Mouse (Mus musculus) cortical plate, adult 2 months (tissue): Measurements from ENCODE around the gene Lamc3. TPM values are rescaled to one million over a fixed set of nuclear protein-coding genes. Genes with fewer than 3 reads are reported as not detected.

Experiments
- H3K27ac ChIP-seq: fragments of 200-500 bp; 2 replicates; pipeline ENCODE4 v1.5.1; 2012; ENCODE audit warnings: low read length, control low read depth, inconsistent platforms; ENCODE audit not compliant: insufficient read depth
- H3K4me1 ChIP-seq: fragments of 200-500 bp; 2 replicates; pipeline ENCODE4 v1.6.1; 2011; ENCODE audit warnings: low read length; ENCODE audit not compliant: control insufficient read depth, insufficient read depth
- H3K4me3 ChIP-seq: fragments of 200-500 bp; 2 replicates; pipeline ENCODE4 v1.5.1; 2011; ENCODE audit warnings: mild to moderate bottlenecking, low read length, control low read depth; ENCODE audit not compliant: insufficient read depth
- CTCF ChIP-seq: fragments of 200-500 bp; IDR thresholded peaks from 2 replicates; pipeline ENCODE4 v1.5.1; 2011; ENCODE audit warnings: mild to moderate bottlenecking, control low read depth, low read length; ENCODE audit not compliant: insufficient read depth; ENCODE audit errors: extremely low read depth
- POLR2A ChIP-seq: fragments of 200-500 bp; IDR thresholded peaks from 2 replicates; pipeline ENCODE4 v1.6.1; 2011; ENCODE audit warnings: mild to moderate bottlenecking, low read length, control low read depth; ENCODE audit not compliant: insufficient read depth; ENCODE audit errors: extremely low read depth
- polyA plus RNA-seq: library from polyadenylated mRNA; depleted of rRNA; stranded (reverse); fragments of >200 nt; gene quantifications from 2 replicates; pipeline ENCODE4 v1.2.3, GENCODE M21; 2012

Lamc3 gene
- polyA plus RNA-seq, 1 experiment: 3.9 TPM

- TF ChIP-seq POLR2A (no peak), CTCF (no peak)
- no peaks in the 10 kb centered on the region; the same call in 1 of the 2 replicates for H3K4me1 ChIP-seq
- no peak overlapping the region for H3K4me3 ChIP-seq
- peak overlapping the region; percentile 91; the same call in 1 of the 2 replicates for H3K27ac ChIP-seq
Measured at GRCm38 (mm10) chr2:31961791-31962222, 74.7 kb downstream of the Lamc3 start.

- Histone ChIP-seq H3K4me1 (no peaks in the 10 kb centered on the region; the same call in 1 of the 2 replicates), H3K27ac (peak overlapping the region; percentile 91), H3K4me3 (no peak overlapping the region)
- no peak for TF ChIP-seq POLR2A
- TF ChIP-seq CTCF: no peak
Measured at GRCm38 (mm10) chr2:31962501-31963224, 75.6 kb downstream of the Lamc3 start.

DNA sequence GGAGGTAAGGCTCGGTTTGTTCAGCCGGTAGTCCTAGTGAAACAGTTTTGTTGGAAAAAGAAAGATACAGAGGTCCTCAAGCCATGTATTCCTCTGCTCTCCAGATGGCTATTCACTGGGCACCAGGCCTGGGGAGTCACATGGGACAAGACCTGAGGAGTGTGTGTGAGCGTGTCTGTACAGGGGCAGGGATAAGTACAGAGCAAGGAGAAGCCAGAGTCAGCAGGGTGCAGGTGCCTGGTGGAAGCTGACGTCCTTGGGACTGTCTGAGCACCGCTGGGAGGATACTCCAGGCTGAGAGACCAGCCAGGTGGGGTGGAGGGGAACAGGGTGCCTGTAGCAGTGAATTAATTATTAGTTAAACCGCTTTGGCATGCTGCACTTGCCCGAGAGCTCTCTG lies 76.4 kb downstream of the Lamc3 start:
- TF ChIP-seq CTCF: no peak
- TF ChIP-seq POLR2A: no peak
- H3K27ac ChIP-seq: peak overlapping the region; percentile 60
- no peaks in the 10 kb centered on the region; the same call in 1 of the 2 replicates for H3K4me1 ChIP-seq
- no peak overlapping the region for H3K4me3 ChIP-seq

DNA sequence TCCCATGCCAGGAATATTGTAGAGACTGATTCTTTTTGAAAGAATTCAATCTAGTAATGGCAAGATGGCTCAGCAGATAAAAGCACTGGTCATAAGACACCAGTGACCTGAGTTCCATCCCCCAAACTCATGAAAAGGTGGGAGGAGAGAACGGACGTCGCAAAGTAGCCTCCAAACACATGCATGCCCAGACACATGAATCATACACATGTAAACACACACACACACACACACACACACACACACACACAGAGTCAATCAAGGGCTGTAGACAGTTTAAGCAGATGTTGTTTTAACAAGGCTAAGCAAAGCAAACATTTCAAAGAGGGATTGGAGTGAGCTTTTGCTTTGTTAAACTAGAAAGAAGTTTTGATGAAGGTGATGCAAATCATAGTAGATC lies 77.1 kb downstream of the Lamc3 start:
- Histone ChIP-seq H3K4me1 (no peaks in the 10 kb centered on the region; the same call in 1 of the 2 replicates), H3K4me3 (no peak overlapping the region), H3K27ac (no peak overlapping the region)
- TF ChIP-seq CTCF (no peak), POLR2A (no peak)

DNA sequence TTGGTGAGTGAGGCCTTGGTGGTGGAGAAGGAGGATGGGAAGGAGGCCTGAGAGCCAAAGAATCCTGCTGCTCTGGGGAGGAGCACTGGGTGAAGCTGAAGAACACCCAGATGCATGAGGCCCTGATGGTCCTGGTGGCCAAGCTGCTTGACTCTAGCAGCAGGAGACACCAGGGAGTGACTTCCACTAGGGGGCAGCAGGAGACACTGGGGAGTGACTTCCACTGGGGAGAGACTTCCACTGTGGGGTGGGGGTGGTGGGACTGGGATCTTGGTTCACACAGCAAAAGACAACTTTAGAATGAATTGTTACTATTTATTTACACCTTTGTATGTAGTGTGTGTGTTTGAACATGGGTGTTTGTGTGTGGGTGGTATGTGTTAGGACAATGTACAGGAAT lies 78.0 kb downstream of the Lamc3 start:
- TF ChIP-seq CTCF: peak; percentile 37
- no peak for TF ChIP-seq POLR2A
- Histone ChIP-seq H3K27ac (no peak overlapping the region), H3K4me3 (no peak overlapping the region), H3K4me1 (no peaks in the 10 kb centered on the region; the same call in 1 of the 2 replicates)

DNA sequence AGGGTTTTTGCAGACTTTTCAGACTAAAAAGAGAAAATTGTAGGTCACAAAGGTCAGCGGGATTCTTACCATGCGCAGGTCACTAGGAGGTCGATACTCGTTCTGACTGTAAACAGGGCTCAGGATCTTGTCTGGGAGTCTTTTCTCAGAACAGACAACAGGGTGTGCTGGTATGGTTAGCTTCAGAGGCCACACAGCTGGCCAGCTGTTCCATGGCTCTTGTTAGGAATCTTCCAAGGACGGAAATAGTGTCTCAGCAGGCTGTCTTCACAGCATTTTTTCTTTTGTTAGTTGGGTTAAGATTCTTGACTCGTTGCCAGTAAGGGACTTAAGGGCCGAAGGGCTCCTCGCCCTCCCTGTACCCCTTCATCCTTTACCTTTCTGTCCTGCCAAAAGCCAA lies 79.7 kb downstream of the Lamc3 start:
- Histone ChIP-seq H3K4me3 (no peak overlapping the region), H3K27ac (no peak overlapping the region), H3K4me1 (no peaks in the 10 kb centered on the region; the same call in 1 of the 2 replicates)
- TF ChIP-seq POLR2A (no peak), CTCF (no peak)

DNA sequence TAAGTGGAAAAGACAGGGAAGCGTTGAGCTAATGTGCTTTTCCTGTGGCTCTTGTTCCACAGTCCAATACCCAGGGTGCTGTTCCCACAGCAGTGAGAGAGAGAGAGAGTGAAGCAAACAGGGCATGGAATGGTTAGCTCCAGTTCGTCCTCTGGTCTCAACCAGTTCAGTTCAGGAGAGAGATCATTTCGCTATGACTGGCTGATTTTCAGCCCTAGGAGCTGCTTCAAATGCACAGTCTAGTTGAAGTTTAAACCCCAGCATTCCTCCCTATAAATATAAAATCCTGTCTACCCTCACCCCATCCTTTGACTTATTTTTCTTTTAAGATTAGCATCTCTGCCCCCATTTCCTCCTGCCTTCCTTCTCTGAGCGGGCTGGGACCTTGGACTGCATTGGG lies 85.5 kb downstream of the Lamc3 start:
- H3K27ac ChIP-seq: no peak overlapping the region
- no peak for TF ChIP-seq POLR2A
- no peak for TF ChIP-seq CTCF
- no peak overlapping the region for H3K4me3 ChIP-seq
- peaks cover 4% of the 10 kb centered on the region for H3K4me1 ChIP-seq

GRCm38 (mm10) chr2:31974141-31974808 lies 87.2 kb downstream of the Lamc3 start, which contains the start of gene Nup214:
TSS of gene Nup214 (plus strand) at chr2:31974436.
- TF ChIP-seq POLR2A: peak; percentile 78
- no peak for TF ChIP-seq CTCF
- H3K27ac ChIP-seq: no peak within 1 kb of the TSS
- H3K4me1 ChIP-seq: peaks cover 4% of the 10 kb centered on the region
- peak within 1 kb of the TSS; percentile 84 for H3K4me3 ChIP-seq

DNA sequence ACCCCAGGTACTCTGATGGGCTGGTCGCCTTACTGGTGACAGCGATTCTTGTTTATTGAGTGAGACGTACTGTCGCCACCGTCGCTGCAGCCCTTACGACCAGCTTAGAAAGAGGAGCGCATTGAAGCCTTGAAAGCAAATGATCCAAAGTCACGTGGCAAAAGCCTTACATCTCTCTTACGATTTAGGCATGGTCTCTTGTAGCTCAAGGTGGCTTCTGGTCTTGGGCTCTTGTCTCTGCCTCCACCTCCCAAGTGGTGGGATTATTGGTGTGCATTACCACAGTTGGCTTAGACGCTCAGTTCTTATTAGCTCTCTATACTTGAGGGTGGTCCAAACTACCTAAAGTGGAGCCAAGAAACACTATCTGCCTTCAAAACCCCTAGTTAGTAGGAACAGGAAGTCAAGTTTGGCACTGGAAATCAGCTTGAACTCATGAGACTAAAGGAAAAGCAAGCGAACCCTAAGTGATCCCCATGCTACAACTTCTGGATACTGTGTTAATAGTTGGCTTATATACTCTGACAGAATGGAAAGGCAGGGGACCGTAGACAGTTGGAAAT lies 87.8 kb downstream of the Lamc3 start:
- peaks cover 4% of the 10 kb centered on the region for H3K4me1 ChIP-seq
- peak overlapping the region; percentile 84 for H3K4me3 ChIP-seq
- no peak for TF ChIP-seq POLR2A
- no peak for TF ChIP-seq CTCF
- H3K27ac ChIP-seq: no peak overlapping the region
